Mouse (Mus musculus): ENCODE results near the gene Olfr350.

The Olfr350 gene

GRCm38 (mm10) chr2:36846010-36846409, at the start of gene Olfr350:
TSS of gene Olfr350 (plus strand) at chr2:36846310.
- in situ Hi-C loops (cut with MseI, MboI) = no loop called here

GRCm38 (mm10) chr2:36816932-36817331, 29.2 kb upstream of the Olfr350 start, which contains the start of gene Olfr3:
TSS of gene Olfr3 (minus strand) at chr2:36817032.
- in situ Hi-C loops (cut with MseI, MboI) = no loop called here

GRCm38 (mm10) chr2:36862560-36862959, 16.4 kb downstream of the Olfr350 start, which contains the start of gene Olfr351:
TSS of gene Olfr351 (minus strand) at chr2:36862660.
- in situ Hi-C loops (cut with MseI, MboI) = no loop called here

GRCm38 (mm10) chr2:36868160-36868559, 22.1 kb downstream of the Olfr350 start, which contains the start of gene Olfr352:
TSS of gene Olfr352 (plus strand) at chr2:36868460.
- in situ Hi-C loops (cut with MseI, MboI) = no loop called here

GRCm38 (mm10) chr2:36892836-36893235, 46.7 kb downstream of the Olfr350 start, which contains the start of gene Olfr353:
TSS of gene Olfr353 (minus strand) at chr2:36892936.
- in situ Hi-C loops (cut with MseI, MboI) = no loop called here

- in situ Hi-C loops (cut with MseI, MboI) = no loop called here
Measured at GRCm38 (mm10) chr2:36897114-36897513, 51.0 kb downstream of the Olfr350 start.
